Mouse (Mus musculus): Measurements from ENCODE around the gene Spast.

DNA sequence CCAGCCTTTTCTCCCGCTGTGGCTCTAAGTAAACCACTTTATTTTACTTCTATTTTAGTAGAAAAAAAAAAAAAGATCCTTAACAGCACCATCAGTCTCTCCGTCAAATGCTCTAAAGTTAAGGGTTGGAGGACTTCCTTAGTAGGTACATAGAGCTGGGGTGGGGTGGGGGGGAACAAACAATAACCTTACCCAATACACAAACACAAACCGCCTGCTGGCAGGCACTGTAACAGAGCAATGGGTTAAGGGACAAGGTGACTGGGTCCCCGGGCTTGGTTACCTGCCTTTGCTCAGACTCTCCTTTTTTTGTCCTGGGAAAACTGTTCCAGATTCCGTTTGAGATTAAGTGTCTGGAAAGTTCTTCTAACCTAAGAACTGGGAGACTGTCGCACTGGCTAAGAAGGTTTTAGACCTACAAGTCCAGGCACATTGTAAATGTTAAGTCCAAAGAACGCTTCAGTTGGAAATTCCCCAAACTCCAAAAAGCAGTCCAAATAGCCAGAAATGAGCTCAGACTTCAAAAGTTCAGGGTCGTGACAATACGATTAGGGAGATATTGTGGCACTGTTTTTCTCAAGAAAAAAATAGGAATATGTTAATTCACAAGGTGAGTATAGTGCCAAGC lies 7.6 kb upstream of the Spast start:
- TF ChIP-seq TAL1 (IDR thresholded peaks at IDR 0.05; ENCODE audit: low read length) = no peak
- TF ChIP-seq GATA1 (IDR thresholded peaks at IDR 0.05; ENCODE audit: low read length) = no peak

Data from erythroblast, embryonic 14.5 days (primary cell).